ENCODE assay signal across 27 mouse cellular contexts in the genomic region with DNA sequence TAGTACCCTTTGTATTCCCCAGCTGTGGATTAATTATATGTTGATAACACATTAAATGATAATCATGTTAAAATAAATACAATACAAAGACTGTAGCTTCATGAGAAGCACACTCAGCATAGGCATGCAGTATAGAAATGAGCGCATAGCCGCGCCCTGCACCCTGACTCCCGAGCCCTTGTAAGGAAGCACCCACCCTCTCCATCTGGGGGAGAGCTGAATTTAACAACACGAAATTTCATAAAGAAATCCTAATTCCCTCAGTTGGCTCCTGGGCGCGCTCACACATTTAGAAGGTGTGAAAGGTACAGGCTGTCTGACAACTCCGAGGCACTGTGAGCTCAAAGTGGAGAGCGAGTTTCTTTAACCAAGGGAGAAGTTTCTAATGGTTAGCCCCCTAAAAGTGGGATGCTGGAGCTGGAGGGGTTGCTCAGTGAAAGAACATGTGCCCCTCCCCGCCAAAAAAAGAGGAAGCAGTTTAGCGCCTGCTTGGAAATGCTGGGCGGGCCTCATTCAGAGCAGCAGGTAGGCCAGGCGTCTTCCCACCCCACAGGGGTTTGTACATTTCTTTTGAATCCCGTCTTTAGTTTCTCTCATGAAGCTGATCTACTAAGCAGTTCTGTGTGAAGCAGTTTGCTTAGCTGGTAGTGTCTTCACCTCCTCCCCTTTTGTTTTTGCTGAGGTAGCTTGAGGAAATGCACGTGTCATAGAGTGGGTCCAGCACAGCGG. TPM values are rescaled to one million over a fixed set of nuclear protein-coding genes. Genes with fewer than 3 reads are reported as not detected.
DNase-seq lines count a peak whose midpoint lies in the region; ATAC-seq and TF ChIP-seq lines count a peak whose summit lies in the region.
"Had no signal": no experiment of that assay in that cellular context is flagged by ENCODE, and none has a peak within 500 bp of the region (broad histone marks: within the 10 kb centered on the region; RNA-seq: fewer than 3 reads in every experiment).

No protein-coding gene starts in this region.

- H3K9me3 ChIP-seq in forebrain, postnatal 0 days (ENCODE audit: low read length), result no peaks in the 10 kb centered on the region
- H3K9me3 ChIP-seq in forebrain, embryonic 16.5 days (ENCODE audit: control insufficient read depth, low read length), result no peaks in the 10 kb centered on the region
- H3K9me3 ChIP-seq: embryonic facial prominence, embryonic 15.5 days; hindbrain, embryonic 13.5 days; kidney, embryonic 15.5 days; limb, embryonic 15.5 days; liver, embryonic 15.5 days; lung, embryonic 15.5 days; neural tube, embryonic 13.5 days had no signal

- DNase-seq in forebrain, postnatal 0 days, result no peak
- DNase-seq in right cerebral cortex, adult 18-20 months, result peak; percentile 39
- no peak for DNase-seq in right cerebral cortex, postnatal 10 days (ENCODE audit: low spot score in 2 of 2)
- DNase-seq in brain, adult 2 months (ENCODE audit: low read depth, low spot score), result peak; percentile 63
- DNase-seq in telencephalon, adult 2 months (ENCODE audit: low read depth, low spot score), result peak; percentile 23
- DNase-seq in adrenal gland, postnatal 10 days, result no peak
- DNase-seq in MN1 (ENCODE audit: low spot score), result no peak
- DNase-seq: adrenal gland, postnatal 14 days; cerebellum, adult 9-10 months; gastrocnemius, postnatal 14 days; heart, postnatal 36 days; kidney, adult 11 months; kidney, postnatal 36 days; left cerebral cortex, postnatal 4 days; lung, postnatal 36 days; midbrain, embryonic 14.5 days; retina, postnatal 1 day had no signal

- no peak for TF ChIP-seq CTCF in forebrain, postnatal 0 days (IDR thresholded peaks at IDR 0.05; ENCODE audit: low read depth)

- peaks cover 2% of the 10 kb centered on the region; the same call in 1 of the 2 replicates for H3K4me1 ChIP-seq in forebrain, postnatal 0 days (ENCODE audit: insufficient read depth)
- peaks cover 10% of the 10 kb centered on the region for H3K4me1 ChIP-seq in forebrain, embryonic 16.5 days (replicated peaks; ENCODE audit: control insufficient read depth, insufficient read depth, low read length)
- H3K4me1 ChIP-seq: embryonic facial prominence, embryonic 15.5 days; hindbrain, embryonic 13.5 days; kidney, embryonic 15.5 days; limb, embryonic 15.5 days; liver, embryonic 15.5 days; lung, embryonic 15.5 days had no signal

- ATAC-seq in forebrain, postnatal 0 days, result peak; percentile 65
- ATAC-seq in forebrain, embryonic 16.5 days, result no peak

- H3K27ac ChIP-seq in forebrain, postnatal 0 days (ENCODE audit: low read depth, low read length), result no peak overlapping the region
- H3K27ac ChIP-seq in forebrain, embryonic 16.5 days (ENCODE audit: low read length), result no peak overlapping the region
- H3K27ac ChIP-seq: embryonic facial prominence, embryonic 15.5 days; hindbrain, embryonic 13.5 days; kidney, embryonic 15.5 days; limb, embryonic 15.5 days; liver, embryonic 15.5 days; lung, embryonic 15.5 days; neural tube, embryonic 13.5 days had no signal

- H3K36me3 ChIP-seq in forebrain, postnatal 0 days (ENCODE audit: insufficient read depth), result peaks cover 31% of the 10 kb centered on the region
- H3K36me3 ChIP-seq in forebrain, embryonic 16.5 days (ENCODE audit: control insufficient read depth, insufficient read depth), result peaks cover 3% of the 10 kb centered on the region
- H3K36me3 ChIP-seq: embryonic facial prominence, embryonic 15.5 days; liver, embryonic 15.5 days; lung, embryonic 15.5 days had no signal

- 78% methylated on average over 16 of the region's 16 CpGs for WGBS in forebrain, postnatal 0 days
- 79% methylated on average over 16 of the region's 16 CpGs for WGBS in forebrain, embryonic 16.5 days

- H3K9ac ChIP-seq in forebrain, postnatal 0 days, result no peak overlapping the region
- no peak overlapping the region for H3K9ac ChIP-seq in forebrain, embryonic 16.5 days (replicated peaks; ENCODE audit: low read depth, low read length)
- H3K9ac ChIP-seq: embryonic facial prominence, embryonic 15.5 days; hindbrain, embryonic 13.5 days; kidney, embryonic 15.5 days; limb, embryonic 15.5 days; liver, embryonic 15.5 days; lung, embryonic 15.5 days; neural tube, embryonic 13.5 days had no signal

- no peak overlapping the region for H3K4me3 ChIP-seq in forebrain, postnatal 0 days (ENCODE audit: low read depth, low read length)
- H3K4me3 ChIP-seq in forebrain, embryonic 16.5 days (replicated peaks; ENCODE audit: low read length), result no peak overlapping the region
- H3K4me3 ChIP-seq: embryonic facial prominence, embryonic 15.5 days; hindbrain, embryonic 13.5 days; kidney, embryonic 15.5 days; limb, embryonic 15.5 days; liver, embryonic 15.5 days; lung, embryonic 15.5 days; myocyte; neural tube, embryonic 13.5 days had no signal

- no peaks in the 10 kb centered on the region for H3K27me3 ChIP-seq in forebrain, postnatal 0 days (ENCODE audit: insufficient read depth, low read length)
- H3K27me3 ChIP-seq in forebrain, embryonic 16.5 days (replicated peaks; ENCODE audit: control insufficient read depth, insufficient read depth, low read length), result no peaks in the 10 kb centered on the region
- H3K27me3 ChIP-seq: embryonic facial prominence, embryonic 15.5 days; hindbrain, embryonic 13.5 days; kidney, embryonic 15.5 days; limb, embryonic 15.5 days; liver, embryonic 15.5 days; lung, embryonic 15.5 days; neural tube, embryonic 13.5 days had no signal

- no peak overlapping the region for H3K4me2 ChIP-seq in forebrain, postnatal 0 days (ENCODE audit: low read depth)
- no peak overlapping the region for H3K4me2 ChIP-seq in forebrain, embryonic 16.5 days (ENCODE audit: low read length)
- H3K4me2 ChIP-seq: embryonic facial prominence, embryonic 15.5 days; hindbrain, embryonic 13.5 days; kidney, embryonic 15.5 days; limb, embryonic 15.5 days; liver, embryonic 15.5 days; lung, embryonic 15.5 days; neural tube, embryonic 13.5 days had no signal

RNA-seq across cellular contexts. Expression of a gene that starts 30.5 kb away (rescaled TPM):
- total RNA-seq in forebrain, postnatal 0 days (2014; rRNA removed), result 2.7 and 2.9 TPM in 2 replicates
- polyA plus RNA-seq in forebrain, postnatal 0 days (2015; fragmentation: Nextera tagmentation; extraction: Ambion mirVana), result 1.3 and 2.3 TPM in 2 replicates
- 0.89 and 1.0 TPM in 2 replicates for polyA plus RNA-seq in forebrain, embryonic 16.5 days (2015; fragmentation: Nextera tagmentation; extraction: Ambion mirVana)
- total RNA-seq in adrenal gland, postnatal 10 days (2021), result 1 to 10 TPM; 1.1 to 1.4 TPM
- total RNA-seq: megakaryocyte-erythroid progenitor cell, adult 5-6 weeks had no signal

RNA-seq across cellular contexts. Expression of a gene that starts 43.4 kb away (rescaled TPM):
- total RNA-seq in forebrain, postnatal 0 days (2014; rRNA removed), result 28.5 and 33.6 TPM in 2 replicates
- 30.5 and 35.3 TPM in 2 replicates for polyA plus RNA-seq in forebrain, postnatal 0 days (2015; fragmentation: Nextera tagmentation; extraction: Ambion mirVana)
- 41.9 and 46.7 TPM in 2 replicates for polyA plus RNA-seq in forebrain, embryonic 16.5 days (2015; fragmentation: Nextera tagmentation; extraction: Ambion mirVana)
- 10 to 100 TPM; 14.7 to 15.3 TPM for total RNA-seq in adrenal gland, postnatal 10 days (2021)

Comparison
In these comparisons a context has a peak if more than half of its experiments do, and no peak if none do; other contexts are left out.
1. DNase-seq: peak in right cerebral cortex, adult 18-20 months (single experiment), brain, adult 2 months (single experiment) and telencephalon, adult 2 months (single experiment); none in forebrain, postnatal 0 days (single experiment), right cerebral cortex, postnatal 10 days (0 of 2), adrenal gland, postnatal 10 days (single experiment) and MN1 (single experiment).